Mouse (Mus musculus) right cerebral cortex, adult 2 months (tissue): ENCODE data around the gene Afap1l2.

Source experiments
- DNase-seq, 2 experiments: peaks; one replicate each; pipeline ENCODE4 v3.0.0; 2021 to 2022; ENCODE audit warnings: low spot score in 2 of 2

Gene Afap1l2

GRCm38 (mm10) chr19:56976515-56976914, 31.5 kb downstream of the Afap1l2 start:
- no peak for DNase-seq

GRCm38 (mm10) chr19:56975502-56975901, 32.5 kb downstream of the Afap1l2 start:
- no peak for DNase-seq

GRCm38 (mm10) chr19:56974159-56974558, 33.9 kb downstream of the Afap1l2 start:
- no peak for DNase-seq

GRCm38 (mm10) chr19:56972768-56973167, 35.3 kb downstream of the Afap1l2 start:
- DNase-seq = no peak

- DNase-seq = no peak
These were observed 36.7 kb downstream of the Afap1l2 start for GRCm38 (mm10) chr19:56971347-56971746.

GRCm38 (mm10) chr19:56963876-56964275, 44.2 kb downstream of the Afap1l2 start:
- no peak for DNase-seq

GRCm38 (mm10) chr19:56959601-56960000, 48.4 kb downstream of the Afap1l2 start:
- no peak for DNase-seq

- DNase-seq = no peak
These were observed 49.0 kb downstream of the Afap1l2 start for GRCm38 (mm10) chr19:56959057-56959456.

GRCm38 (mm10) chr19:56958582-56959021, 49.4 kb downstream of the Afap1l2 start:
- no peak for DNase-seq

GRCm38 (mm10) chr19:56958011-56958410, 50.0 kb downstream of the Afap1l2 start:
- DNase-seq = no peak

GRCm38 (mm10) chr19:56955568-56956513, 52.2 kb downstream of the Afap1l2 start:
- no peak for DNase-seq

GRCm38 (mm10) chr19:56954857-56955256, 53.2 kb downstream of the Afap1l2 start:
- no peak for DNase-seq

- no peak for DNase-seq
These were observed 54.2 kb downstream of the Afap1l2 start for GRCm38 (mm10) chr19:56953856-56954255.

- DNase-seq = no peak
These were observed 57.2 kb downstream of the Afap1l2 start for GRCm38 (mm10) chr19:56950818-56951217.

GRCm38 (mm10) chr19:56949868-56950267, 58.2 kb downstream of the Afap1l2 start:
- DNase-seq = no peak

- DNase-seq = no peak
These were observed 59.9 kb downstream of the Afap1l2 start for GRCm38 (mm10) chr19:56947971-56948610.

- no peak for DNase-seq
These were observed 61.3 kb downstream of the Afap1l2 start for GRCm38 (mm10) chr19:56946727-56947126.

GRCm38 (mm10) chr19:56946277-56946676, 61.8 kb downstream of the Afap1l2 start:
- no peak for DNase-seq

- DNase-seq = no peak
These were observed 62.4 kb downstream of the Afap1l2 start for GRCm38 (mm10) chr19:56945621-56946020.

GRCm38 (mm10) chr19:56944826-56945225, 63.2 kb downstream of the Afap1l2 start:
- DNase-seq = no peak

GRCm38 (mm10) chr19:56944211-56944610, 63.8 kb downstream of the Afap1l2 start:
- no peak for DNase-seq

GRCm38 (mm10) chr19:56942216-56942615, 65.8 kb downstream of the Afap1l2 start:
- DNase-seq = no peak

GRCm38 (mm10) chr19:56940507-56940906, 67.5 kb downstream of the Afap1l2 start:
- DNase-seq = no peak
